17 mouse cellular contexts compared by ENCODE assay signal in genomic region chr8:8219701-8220394, GRCm38 (mm10).
DNase-seq lines count a peak whose midpoint lies in the region; ATAC-seq and TF ChIP-seq lines count a peak whose summit lies in the region.
"Had no signal": no experiment of that assay in that cellular context is flagged by ENCODE, and none has a peak within 500 bp of the region (broad histone marks: within the 10 kb centered on the region; RNA-seq: fewer than 3 reads in every experiment).

No protein-coding gene starts in this region.

- H3K9ac ChIP-seq in hindbrain, embryonic 11.5 days (ENCODE audit: low read depth, low read length), result no peak overlapping the region
- no peak overlapping the region for H3K9ac ChIP-seq in midbrain, embryonic 11.5 days (ENCODE audit: low read length)
- H3K9ac ChIP-seq: heart, embryonic 13.5 days; liver, postnatal 0 days had no signal

- H3K9me3 ChIP-seq in hindbrain, embryonic 11.5 days (ENCODE audit: control insufficient read depth, low read length), result no peaks in the 10 kb centered on the region
- H3K9me3 ChIP-seq in midbrain, embryonic 11.5 days (ENCODE audit: control insufficient read depth, low read length), result no peaks in the 10 kb centered on the region
- H3K9me3 ChIP-seq: heart, embryonic 13.5 days had no signal

- peak; percentile 33 for DNase-seq in brain, embryonic 14.5 days (ENCODE audit: low read depth)
- DNase-seq in hindbrain, embryonic 11.5 days (ENCODE audit: low spot score), result peak; percentile 39
- DNase-seq in midbrain, embryonic 11.5 days (ENCODE audit: low spot score, missing footprints), result peak; percentile 90
- DNase-seq in neural tube, embryonic 10.5 days (ENCODE audit: extremely low spot score, low spot score), result peak; percentile 12
- DNase-seq in testis, postnatal 14 days (ENCODE audit: low spot score), result no peak
- DNase-seq in cerebellum, postnatal 14 days, result no peak
- DNase-seq in kidney, adult 18-20 months, result no peak
- DNase-seq: adrenal gland, postnatal 14 days; cerebellum, adult 9-10 months; heart, adult 11 months; layer of hippocampus, postnatal 36 days; liver; liver, postnatal 0 days; lung, postnatal 36 days; thymus, adult 2 months had no signal

- peaks cover 2% of the 10 kb centered on the region; the same call in 1 of the 2 replicates for H3K4me1 ChIP-seq in hindbrain, embryonic 11.5 days (replicated peaks; ENCODE audit: control insufficient read depth, insufficient read depth, low read length)
- H3K4me1 ChIP-seq in midbrain, embryonic 11.5 days (ENCODE audit: control insufficient read depth, insufficient read depth, low read length), result 0 out of 2 replicates have a peak, but pooled peaks cover 2% of the 10 kb centered on the region

- H3K27me3 ChIP-seq in hindbrain, embryonic 11.5 days (ENCODE audit: control insufficient read depth, insufficient read depth, low read length), result no peaks in the 10 kb centered on the region
- H3K27me3 ChIP-seq in midbrain, embryonic 11.5 days (ENCODE audit: control insufficient read depth, insufficient read depth, low read length), result 0 out of 2 replicates have a peak, but pooled peaks cover 3% of the 10 kb centered on the region
- H3K27me3 ChIP-seq: heart, embryonic 13.5 days had no signal

- ATAC-seq in hindbrain, embryonic 11.5 days (ENCODE audit: low FRiP score), result peak; percentile 76
- ATAC-seq in midbrain, embryonic 11.5 days (ENCODE audit: low FRiP score), result peak; percentile 31; the same call in 1 of the 2 replicates
- ATAC-seq: activated CD4-positive, CD25-positive, alpha-beta regulatory T cell, adult 4 months; liver, postnatal 0 days had no signal

- 41% methylated on average over 12 of the region's 12 CpGs for WGBS in hindbrain, embryonic 11.5 days
- WGBS in midbrain, embryonic 11.5 days, result 39% methylated on average over 12 of the region's 12 CpGs

- no peak for TF ChIP-seq CTCF in brain, embryonic 14.5 days (IDR thresholded peaks at IDR 0.05; ENCODE audit: borderline replicate concordance, extremely low read depth, insufficient read depth, insufficient read length)

- no peaks in the 10 kb centered on the region for H3K36me3 ChIP-seq in hindbrain, embryonic 11.5 days (ENCODE audit: control insufficient read depth, insufficient read depth, low read length)
- H3K36me3 ChIP-seq in midbrain, embryonic 11.5 days (ENCODE audit: control insufficient read depth, insufficient read depth, low read length), result no peaks in the 10 kb centered on the region
- H3K36me3 ChIP-seq: heart, embryonic 13.5 days had no signal

- TF ChIP-seq POLR2A in brain, embryonic 14.5 days (IDR thresholded peaks at IDR 0.05; ENCODE audit: borderline replicate concordance, extremely low read depth, insufficient read depth, insufficient read length, poor library complexity, severe bottlenecking), result no peak

- H3K4me3 ChIP-seq in hindbrain, embryonic 11.5 days (ENCODE audit: low read depth, low read length), result no peak overlapping the region
- no peak overlapping the region for H3K4me3 ChIP-seq in midbrain, embryonic 11.5 days (ENCODE audit: low read depth, low read length)
- H3K4me3 ChIP-seq: heart, embryonic 13.5 days had no signal

- peak overlapping the region; percentile 11; the same call in 1 of the 2 replicates for H3K4me2 ChIP-seq in hindbrain, embryonic 11.5 days (replicated peaks; ENCODE audit: low read depth, low read length)
- H3K4me2 ChIP-seq in midbrain, embryonic 11.5 days, result peak overlapping the region; percentile 36
- H3K4me2 ChIP-seq: heart, embryonic 13.5 days had no signal

- peak overlapping the region; percentile 6; the same call in 1 of the 2 replicates for H3K27ac ChIP-seq in hindbrain, embryonic 11.5 days (ENCODE audit: low read depth, low read length)
- H3K27ac ChIP-seq in midbrain, embryonic 11.5 days (ENCODE audit: low read depth, low read length), result no peak overlapping the region
- H3K27ac ChIP-seq: heart, embryonic 13.5 days had no signal

Comparison
In these comparisons a context has a peak if more than half of its experiments do, and no peak if none do; other contexts are left out.
1. DNase-seq: peak in brain, embryonic 14.5 days (single experiment), hindbrain, embryonic 11.5 days (single experiment), midbrain, embryonic 11.5 days (single experiment) and neural tube, embryonic 10.5 days (single experiment); none in testis, postnatal 14 days (single experiment), cerebellum, postnatal 14 days (0 of 2) and kidney, adult 18-20 months (single experiment).